Mouse (Mus musculus) embryo, embryonic 10.5 days (tissue): Measurements from ENCODE around the gene Satl1.

Experiments
- DNase-seq: peaks from one replicate; pipeline ENCODE4 v3.0.0-alpha.2; 2015; ENCODE audit warnings: low spot score

Satl1 gene

DNA sequence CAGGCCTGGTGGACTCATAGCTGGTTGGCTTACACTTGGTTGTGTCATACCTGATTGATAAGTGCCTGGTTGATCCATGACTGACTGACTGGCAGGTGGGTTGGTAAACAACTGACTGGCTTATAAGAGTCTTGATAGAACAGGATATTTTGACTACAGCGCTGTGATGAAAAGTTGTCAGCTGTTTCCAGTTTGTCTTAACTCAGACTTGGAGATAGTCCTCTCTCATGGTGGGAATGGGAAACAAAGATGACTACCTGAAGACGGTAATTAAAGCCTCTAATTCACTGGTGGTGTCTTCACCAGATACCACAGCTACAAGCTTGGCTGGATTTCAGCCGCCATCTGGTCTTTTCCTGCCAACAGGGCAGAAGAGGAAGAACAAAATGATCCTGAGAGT, at the start of gene Satl1:
Gene Satl1, minus strand, starts transcription at position 101 of the 400 bp plus-strand sequence.
- DNase-seq, result no peak

DNA sequence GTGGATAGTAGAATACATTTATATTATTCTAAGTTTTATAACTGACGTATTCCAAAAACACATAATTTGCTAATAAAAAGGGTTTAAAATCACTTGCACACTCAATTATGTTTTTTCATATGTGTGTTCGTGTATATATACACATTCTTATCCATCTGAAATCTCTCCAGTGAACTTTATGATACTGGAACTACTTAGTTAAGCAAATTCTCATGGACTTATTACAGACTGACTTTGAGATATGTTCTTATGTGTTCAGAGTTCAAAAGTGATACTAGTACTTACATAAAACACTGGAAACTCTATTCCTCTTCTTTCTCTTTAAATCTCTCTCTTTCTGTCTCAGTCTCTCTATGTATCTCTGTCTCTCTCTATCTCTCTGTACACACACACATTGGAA, 31.5 kb upstream of the Satl1 start:
- DNase-seq, result no peak

DNA sequence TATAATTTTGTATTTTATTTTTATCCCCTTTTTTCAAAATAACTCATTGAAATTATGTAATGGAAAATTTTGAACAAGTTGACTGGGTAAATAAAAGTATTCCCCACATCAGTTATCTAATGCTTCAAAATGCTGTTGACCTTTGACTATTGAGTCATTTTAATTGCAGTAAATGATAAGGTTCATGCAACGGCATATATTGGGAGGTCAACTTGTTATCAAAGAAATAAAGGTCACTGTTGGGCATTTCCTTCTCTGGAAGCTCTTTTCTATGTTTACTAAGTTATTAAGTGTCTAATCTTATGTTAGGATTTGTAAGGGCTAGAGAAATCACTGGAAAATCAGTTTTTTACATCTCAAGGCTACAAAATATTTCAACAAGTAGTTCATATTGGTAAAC, 31.0 kb upstream of the Satl1 start:
- DNase-seq, result no peak

DNA sequence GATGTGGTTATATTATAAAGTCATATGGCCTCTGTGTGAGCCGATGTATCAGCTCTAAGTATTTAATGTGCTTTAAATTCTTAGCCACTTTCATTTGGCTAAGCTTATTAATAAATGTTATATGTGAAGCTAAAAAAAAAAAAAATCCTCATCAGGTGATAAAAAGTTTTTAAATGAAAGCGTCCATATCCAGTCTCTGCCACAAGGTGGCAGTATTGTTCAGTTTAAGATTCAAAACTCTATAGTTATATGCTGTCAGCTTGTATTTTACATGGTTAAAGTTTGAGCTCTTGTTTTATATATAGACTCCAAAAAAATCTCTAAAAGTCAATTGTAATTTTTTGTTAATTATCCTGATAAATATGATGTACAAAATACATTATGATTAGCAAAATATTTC, 16.4 kb upstream of the Satl1 start:
- peak; percentile 70 for DNase-seq

DNA sequence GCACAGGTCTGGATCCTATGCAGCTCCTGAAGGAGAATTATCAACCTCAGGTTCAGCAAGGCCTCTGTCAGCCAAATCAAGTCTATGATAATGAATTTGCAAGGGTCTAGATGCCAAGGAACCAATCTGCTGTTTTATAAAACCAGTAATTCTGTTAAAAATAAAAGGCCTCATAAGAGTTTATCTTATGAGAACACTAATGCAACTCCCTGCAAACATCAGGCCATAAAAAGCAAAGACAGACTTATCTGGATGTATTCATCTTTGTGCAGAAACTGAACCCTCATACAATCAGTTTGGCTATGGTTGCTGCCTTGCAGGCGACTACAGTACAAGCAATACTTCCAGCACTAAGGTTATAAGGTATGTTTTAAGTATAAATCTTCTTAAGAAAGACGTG, 5.7 kb upstream of the Satl1 start:
- no peak for DNase-seq

DNA sequence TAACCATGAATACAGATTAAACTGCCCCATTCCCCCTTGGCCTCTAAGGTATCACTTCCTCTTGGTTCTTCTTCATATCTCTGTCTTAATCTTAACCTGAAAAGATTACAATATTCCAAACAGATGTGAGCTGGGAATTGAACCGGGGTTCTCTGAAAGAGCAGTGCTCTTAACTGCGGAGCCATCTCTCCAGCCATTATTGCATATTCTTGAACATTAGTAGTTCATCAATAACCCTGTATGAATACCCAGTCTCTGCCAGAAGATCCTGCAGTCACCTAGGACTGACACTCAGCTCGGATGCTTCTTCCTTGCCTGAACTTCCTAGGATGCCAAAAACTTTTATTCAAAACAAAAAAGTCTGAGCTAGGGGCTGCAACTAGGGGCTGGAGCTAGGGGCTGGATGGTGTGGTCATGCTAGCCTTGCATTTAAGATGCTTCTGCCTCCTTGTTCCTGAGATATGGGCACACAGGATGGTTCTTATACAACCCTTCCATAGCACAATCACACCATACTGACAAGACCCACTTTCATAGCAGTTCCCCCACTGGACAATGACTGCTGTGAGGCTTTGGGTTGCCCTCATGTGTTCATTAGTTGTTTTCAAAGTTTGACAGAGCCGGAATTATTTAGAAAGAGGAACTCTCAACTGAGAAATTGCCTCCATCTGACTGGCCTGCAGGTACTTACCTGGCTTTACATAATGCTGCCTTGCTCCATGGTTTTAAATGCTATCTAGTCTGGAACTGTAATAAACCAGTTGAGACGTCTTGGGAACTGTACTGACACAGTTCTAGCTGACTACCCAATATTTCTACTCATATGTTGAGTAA, 35.8 kb downstream of the Satl1 start:
- peak; percentile 56 for DNase-seq

DNA sequence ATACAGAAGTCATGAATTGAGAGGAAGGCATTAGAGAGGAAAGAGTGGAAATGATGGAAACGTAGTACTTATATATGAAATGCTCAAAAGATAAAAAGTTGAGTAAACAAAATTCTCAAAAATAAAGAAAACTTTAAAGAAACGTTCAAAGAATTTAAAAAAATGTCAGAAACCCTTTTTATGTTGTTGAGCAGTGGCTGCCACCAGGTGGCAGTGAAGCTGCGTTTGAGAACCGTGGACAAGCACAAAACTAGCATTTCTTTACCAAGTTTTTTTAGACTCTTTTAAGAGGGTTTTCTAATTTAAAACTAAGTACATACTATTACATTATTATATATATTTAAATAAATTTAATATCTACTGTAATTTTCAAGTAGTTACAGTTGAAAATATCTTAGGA, 38.2 kb downstream of the Satl1 start:
- no peak for DNase-seq

DNA sequence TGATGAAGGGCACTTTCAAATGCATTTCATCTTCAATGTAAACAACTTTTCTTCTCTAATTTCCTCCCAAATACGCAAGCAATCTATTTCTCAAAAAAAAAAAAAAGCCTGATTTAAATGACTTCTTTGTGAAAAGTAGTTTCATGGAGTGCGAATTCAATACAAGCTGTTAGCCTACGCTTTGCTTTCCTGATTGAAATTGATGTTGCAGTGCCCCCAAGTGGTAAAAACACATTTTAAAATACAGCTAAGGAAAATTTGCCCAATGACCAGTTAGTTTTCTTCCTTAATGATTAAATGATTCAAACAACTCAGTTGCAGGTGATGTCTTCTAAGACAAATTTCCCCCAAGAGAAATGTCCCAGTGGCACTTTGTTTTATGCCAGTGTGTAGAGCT, 58.2 kb downstream of the Satl1 start:
- DNase-seq, result peak; percentile 61

DNA sequence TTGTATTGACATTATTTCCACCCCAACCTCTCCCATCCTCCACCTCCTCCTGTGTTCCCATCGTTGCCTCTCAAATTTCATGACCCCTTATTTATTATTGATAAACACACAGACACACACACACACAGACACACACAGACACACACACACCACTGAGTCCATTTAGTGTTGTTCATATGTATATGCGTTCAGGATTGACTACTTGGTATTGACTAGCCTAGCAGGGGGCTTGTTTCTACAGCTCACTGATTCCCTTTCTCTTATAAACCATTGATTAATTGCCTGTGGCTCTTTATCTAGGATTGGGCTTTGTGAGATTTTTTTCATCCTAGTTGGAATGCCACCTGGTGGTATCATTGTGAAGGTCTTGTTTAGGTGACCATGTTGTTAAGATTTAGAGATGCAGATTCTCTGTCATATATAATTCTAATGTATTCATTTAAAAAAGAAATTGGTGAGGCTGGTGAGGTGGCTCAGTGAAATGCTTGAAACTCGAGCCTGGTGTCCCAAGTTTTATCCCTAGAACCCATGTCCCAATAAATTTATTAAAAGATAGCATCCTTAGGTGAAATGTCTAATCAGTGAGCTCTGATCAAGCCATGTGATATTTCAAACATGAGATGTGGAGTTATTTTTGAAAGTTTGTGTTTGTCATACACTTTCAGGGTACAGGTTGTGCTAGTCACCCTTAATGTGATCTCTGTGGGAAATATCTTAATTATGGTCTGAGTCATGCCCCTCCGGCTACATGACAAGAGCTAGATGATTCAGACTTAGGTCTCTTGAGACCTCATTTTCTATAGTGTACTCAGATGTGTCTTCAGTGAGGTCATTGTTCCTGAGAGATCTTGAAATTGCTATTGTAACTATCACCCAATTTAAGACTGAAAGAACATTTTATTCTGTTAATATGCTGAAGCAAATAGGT, 58.8 kb downstream of the Satl1 start:
- DNase-seq, result peak; percentile 1

DNA sequence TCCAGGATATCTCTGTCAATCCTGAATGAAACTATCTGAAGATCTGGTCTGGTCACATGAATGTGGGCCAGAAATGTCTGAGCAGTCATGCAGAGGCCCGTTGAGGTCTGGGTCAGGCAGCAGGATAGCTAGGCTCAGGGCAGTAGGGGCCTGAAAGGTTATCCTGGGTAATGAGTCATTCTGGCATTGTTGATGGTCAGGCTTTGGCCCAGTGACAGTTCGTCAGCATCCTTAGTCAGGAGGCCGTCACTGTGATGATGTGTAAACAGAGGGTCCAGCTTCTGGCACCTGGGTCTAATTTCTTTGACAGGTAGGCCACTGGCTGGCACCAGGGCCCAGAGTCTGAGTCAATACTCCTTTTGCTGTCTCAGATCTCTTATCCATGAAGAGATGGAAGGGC, 67.1 kb downstream of the Satl1 start:
- no peak for DNase-seq
